Mouse (Mus musculus): Measurements from ENCODE around the gene Lce3e.

DNA sequence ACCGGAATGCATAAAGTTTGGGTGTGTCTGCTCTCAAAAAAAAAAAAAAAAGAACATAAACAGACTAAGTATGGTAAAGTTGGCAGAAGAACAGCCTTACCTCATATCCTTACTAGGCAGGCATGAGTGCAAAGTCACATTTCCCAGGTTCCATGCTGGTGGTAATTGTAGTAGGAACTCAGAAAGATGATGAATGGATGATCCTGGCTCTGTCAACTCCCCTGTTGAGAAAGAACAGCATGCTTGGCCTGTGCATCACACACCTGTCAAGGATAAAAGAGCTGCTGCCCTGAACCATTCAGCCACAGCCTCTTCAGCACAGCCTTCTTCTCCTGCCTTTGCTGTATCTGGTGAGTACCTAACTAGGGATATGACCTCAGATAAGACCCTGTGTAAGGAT is 22.7 kb upstream of the Lce3e start, which contains the start of gene Lce3c:
- TF ChIP-seq POLR2A (IDR thresholded peaks at IDR 0.05; ENCODE audit: borderline replicate concordance, insufficient read depth, low read length) (no peak), CTCF (IDR thresholded peaks at IDR 0.05; ENCODE audit: borderline replicate concordance, insufficient read depth, low read depth, low read length) (no peak)

Measured in cerebellum, adult 2 months (tissue).